Mouse (Mus musculus): ENCODE measurements around the gene Chit1.

Chit1 gene

GRCm38 (mm10) chr1:134110979-134111378, at the start of gene Chit1:
Gene Chit1, plus strand, starts transcription at chr1:134111242.
- no peak for DNase-seq (ENCODE audit: low spot score)

GRCm38 (mm10) chr1:134061915-134062314, 49.1 kb upstream of the Chit1 start:
- DNase-seq (ENCODE audit: low spot score): no peak

- DNase-seq (ENCODE audit: low spot score): no peak
These were observed 48.5 kb upstream of the Chit1 start for GRCm38 (mm10) chr1:134062411-134063085.

GRCm38 (mm10) chr1:134063086-134063772, 47.8 kb upstream of the Chit1 start:
- DNase-seq (ENCODE audit: low spot score): peak; percentile 84

GRCm38 (mm10) chr1:134063773-134064125, 47.3 kb upstream of the Chit1 start:
- no peak for DNase-seq (ENCODE audit: low spot score)

GRCm38 (mm10) chr1:134064296-134064831, 46.7 kb upstream of the Chit1 start:
- no peak for DNase-seq (ENCODE audit: low spot score)

- DNase-seq (ENCODE audit: low spot score): no peak
These were observed 45.7 kb upstream of the Chit1 start for GRCm38 (mm10) chr1:134065241-134065809.

- DNase-seq (ENCODE audit: low spot score): no peak
These were observed 44.5 kb upstream of the Chit1 start for GRCm38 (mm10) chr1:134066554-134066953.

GRCm38 (mm10) chr1:134067143-134067619, 43.9 kb upstream of the Chit1 start:
- peak; percentile 86 for DNase-seq (ENCODE audit: low spot score)

GRCm38 (mm10) chr1:134070099-134070669, 40.9 kb upstream of the Chit1 start:
- no peak for DNase-seq (ENCODE audit: low spot score)

- peak; percentile 88 for DNase-seq (ENCODE audit: low spot score)
These were observed 39.5 kb upstream of the Chit1 start for GRCm38 (mm10) chr1:134071411-134072018.

- no peak for DNase-seq (ENCODE audit: low spot score)
These were observed 37.9 kb upstream of the Chit1 start for GRCm38 (mm10) chr1:134073061-134073564.

- no peak for DNase-seq (ENCODE audit: low spot score)
These were observed 37.4 kb upstream of the Chit1 start for GRCm38 (mm10) chr1:134073658-134074057.

- no peak for DNase-seq (ENCODE audit: low spot score)
These were observed 36.9 kb upstream of the Chit1 start for GRCm38 (mm10) chr1:134074184-134074583.

- no peak for DNase-seq (ENCODE audit: low spot score)
These were observed 36.4 kb upstream of the Chit1 start for GRCm38 (mm10) chr1:134074606-134075005.

GRCm38 (mm10) chr1:134075532-134075931, 35.5 kb upstream of the Chit1 start:
- no peak for DNase-seq (ENCODE audit: low spot score)

- DNase-seq (ENCODE audit: low spot score): no peak
These were observed 34.3 kb upstream of the Chit1 start for GRCm38 (mm10) chr1:134076789-134077188.

- peak; percentile 79 for DNase-seq (ENCODE audit: low spot score)
These were observed 33.5 kb upstream of the Chit1 start for GRCm38 (mm10) chr1:134077389-134078060.

- no peak for DNase-seq (ENCODE audit: low spot score)
These were observed 32.8 kb upstream of the Chit1 start for GRCm38 (mm10) chr1:134078061-134078795.

- DNase-seq (ENCODE audit: low spot score): peak; percentile 98
These were observed 32.1 kb upstream of the Chit1 start, which contains the start of gene Btg2 for GRCm38 (mm10) chr1:134078802-134079476. Gene Btg2, minus strand, starts transcription at chr1:134079120.
